Mouse (Mus musculus): ENCODE results near the gene Tex44.

Tex44 gene
- long read RNA-seq, experiment 1: 0 reads
- long read RNA-seq, experiment 2: 0 reads

DNA sequence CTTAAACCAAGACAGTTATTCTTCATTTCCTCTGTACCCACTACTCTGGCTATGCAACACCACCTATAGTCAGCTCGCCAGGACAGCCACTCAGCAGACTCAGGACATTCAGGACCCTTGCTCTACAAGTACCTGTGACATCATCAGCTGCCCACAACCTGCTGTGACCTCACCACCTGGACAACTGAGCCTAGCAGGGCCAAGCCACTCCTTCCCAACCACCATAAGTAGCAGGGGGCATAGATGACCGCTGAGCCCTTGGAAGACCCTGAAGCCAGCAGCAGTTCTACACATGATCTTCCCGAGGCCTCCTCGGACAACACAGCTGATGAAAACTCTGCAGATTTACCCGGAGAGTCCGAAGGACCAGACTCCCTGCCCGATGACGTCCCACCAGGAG, at the start of gene Tex44, which contains the start of gene Nmur1:
Tex44 (plus strand) TSS at position 202 of the 400 bp plus-strand sequence.
Nmur1 (minus strand) TSS at position 101 of the 400 bp plus-strand sequence.
- intact Hi-C loops (cut with DNase I): loop anchor here (10.0 kb wide), 1 partner anchor 51 kb away; no protein-coding TSS in a partner anchor

DNA sequence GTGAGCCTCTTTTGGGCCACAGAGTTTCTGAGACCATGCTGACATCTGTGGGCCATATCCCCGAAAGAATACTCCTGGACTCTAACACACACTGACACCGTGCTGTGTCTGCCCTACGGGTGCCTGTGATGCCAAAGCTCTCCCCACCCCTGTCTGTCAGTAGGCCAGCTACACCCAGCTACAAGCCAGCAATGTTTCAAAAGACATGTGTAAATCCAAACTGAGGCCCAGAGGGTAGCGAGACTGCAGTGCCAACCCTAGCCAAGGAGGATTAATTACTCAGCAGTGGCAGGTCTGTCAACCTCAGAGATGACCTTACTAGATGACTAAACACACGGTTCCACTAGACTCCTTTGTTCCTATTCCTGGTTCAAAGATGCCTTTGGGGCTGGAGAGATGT, 49.8 kb upstream of the Tex44 start:
- intact Hi-C loops (cut with DNase I): loop anchor here (10.0 kb wide), 1 partner anchor 48 kb away; the partner anchor contains the start of genes Nmur1 and Tex44

DNA sequence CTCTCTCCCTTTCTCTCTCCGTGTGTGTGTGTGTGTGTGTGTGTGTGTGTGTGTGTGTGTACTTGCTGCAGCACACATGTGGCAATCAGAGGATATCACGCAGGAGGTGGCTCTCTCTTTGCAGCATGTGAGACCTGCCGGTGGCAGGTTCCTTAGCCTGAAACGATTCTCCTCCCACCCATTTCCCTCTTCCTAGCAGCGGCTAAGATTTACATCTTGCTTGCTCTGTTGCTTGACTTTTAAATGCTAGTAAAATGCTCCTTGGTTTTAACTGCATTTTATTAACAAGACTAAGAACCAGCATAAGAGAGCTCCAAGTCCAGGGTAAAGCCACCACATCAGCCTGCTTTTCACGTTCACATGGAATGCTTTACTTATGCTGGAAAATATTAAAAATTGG, 47.5 kb upstream of the Tex44 start:
- intact Hi-C loops (cut with DNase I): loop anchor here (10.0 kb wide), 1 partner anchor 46 kb away; the partner anchor contains the start of genes Nmur1 and Tex44

DNA sequence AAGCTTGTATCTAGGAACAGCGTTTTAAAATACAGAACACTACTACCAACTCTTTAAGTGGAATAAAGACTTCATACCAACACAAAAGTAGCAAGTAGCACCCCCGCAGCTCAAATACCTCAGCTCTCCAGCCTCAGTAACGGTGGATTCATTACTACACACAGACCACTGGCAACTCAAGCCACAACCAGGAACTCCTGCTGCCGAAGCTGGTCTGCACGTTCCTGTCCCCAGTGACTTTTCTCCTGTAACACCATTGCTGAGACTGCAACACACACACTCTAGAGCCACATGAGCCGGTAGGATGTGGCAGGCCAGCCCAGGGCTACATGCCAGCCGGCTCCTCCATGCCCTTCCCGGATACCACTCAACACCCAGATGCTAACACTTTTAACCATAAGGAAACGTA, 47.0 kb upstream of the Tex44 start:
- intact Hi-C loops (cut with DNase I): loop anchor here (10.0 kb wide), 1 partner anchor 46 kb away; the partner anchor contains the start of genes Nmur1 and Tex44

DNA sequence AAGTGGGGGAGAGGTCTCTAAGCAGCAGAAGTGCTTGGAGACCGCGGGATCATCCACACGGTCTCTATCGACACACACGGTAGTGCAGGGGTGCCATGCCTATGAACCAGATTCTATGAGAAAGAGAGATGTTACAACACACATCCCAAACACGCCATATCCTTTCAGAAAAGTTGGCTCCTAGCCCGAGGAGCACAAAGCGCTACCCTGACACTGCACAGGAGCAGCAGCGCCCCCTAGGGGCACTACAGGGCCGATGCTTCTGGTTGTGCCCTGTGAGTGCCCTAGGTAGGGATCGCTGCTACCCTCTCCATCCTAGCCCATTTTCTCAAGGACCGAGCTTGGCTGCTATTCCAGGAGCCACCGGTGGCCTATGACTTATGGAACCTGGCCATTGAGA, 45.1 kb upstream of the Tex44 start:
- intact Hi-C loops (cut with DNase I): loop anchor here (1.0 kb wide), 1 partner anchor 9 kb away; no protein-coding TSS in a partner anchor

GRCm38 (mm10) chr1:86389230-86389629, 36.9 kb upstream of the Tex44 start:
- intact Hi-C loops (cut with DNase I): no loop called here

DNA sequence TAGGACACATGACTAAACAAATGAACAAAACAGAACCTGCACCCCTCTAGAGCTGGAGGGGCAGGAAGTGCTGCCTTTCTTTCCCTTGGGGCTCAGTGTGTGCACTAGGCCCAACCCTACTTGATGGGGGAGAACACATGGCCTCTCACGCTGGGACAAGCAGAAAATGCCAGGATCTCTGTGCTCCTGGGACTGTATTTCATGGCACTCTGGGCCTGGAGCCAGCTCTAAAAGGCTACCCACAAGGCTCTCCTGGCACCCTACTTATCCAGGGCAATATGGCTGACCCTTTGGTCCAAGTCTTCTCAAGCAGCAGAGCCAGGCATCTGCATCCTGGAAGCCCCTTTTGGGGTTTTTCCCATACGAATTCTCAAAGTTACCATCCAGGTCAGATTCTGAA, 34.7 kb upstream of the Tex44 start:
- intact Hi-C loops (cut with DNase I): no loop called here

DNA sequence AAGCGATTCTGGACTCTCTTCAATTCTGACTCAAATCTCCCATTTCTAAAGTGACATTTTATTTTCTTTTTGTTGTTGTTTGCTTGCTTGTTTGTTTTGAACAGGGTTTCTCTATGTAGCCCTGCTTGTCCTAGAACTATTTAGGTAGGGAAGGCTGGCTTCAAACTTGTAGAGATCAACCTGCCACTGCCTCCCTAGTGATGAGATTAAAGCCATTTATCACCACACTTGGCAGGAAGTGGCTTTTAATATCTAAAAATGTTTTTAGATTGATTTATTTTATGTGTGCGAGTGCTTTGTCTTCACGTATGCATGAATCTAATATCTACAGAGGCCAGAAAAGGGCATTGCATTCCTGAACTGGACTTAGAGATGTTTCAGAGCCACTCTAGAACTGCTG, 32.9 kb upstream of the Tex44 start:
- intact Hi-C loops (cut with DNase I): no loop called here

- intact Hi-C loops (cut with DNase I): no loop called here
Measured at GRCm38 (mm10) chr1:86394246-86394645, 31.9 kb upstream of the Tex44 start.

DNA sequence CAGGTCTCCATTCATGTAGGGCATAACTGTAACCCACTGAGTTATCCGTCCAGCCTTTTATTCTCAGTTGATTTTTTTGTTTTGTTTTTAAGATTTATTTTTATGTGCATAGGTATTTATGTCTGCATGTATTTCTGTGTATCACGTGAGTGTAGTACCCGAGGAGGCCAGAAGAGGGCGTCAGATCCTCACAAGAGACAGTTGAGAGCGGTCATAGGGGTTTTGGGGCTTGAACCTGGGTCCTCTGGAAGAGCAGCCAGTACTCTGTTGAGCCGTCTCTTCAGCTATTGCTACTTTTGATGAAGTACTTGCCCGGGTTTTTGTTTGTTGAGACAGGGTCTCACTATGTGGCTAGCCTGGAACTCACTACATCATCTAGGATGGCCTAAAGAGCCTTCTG, 30.2 kb upstream of the Tex44 start:
- intact Hi-C loops (cut with DNase I): no loop called here

- intact Hi-C loops (cut with DNase I): no loop called here
Measured at GRCm38 (mm10) chr1:86397621-86398020, 28.5 kb upstream of the Tex44 start.

DNA sequence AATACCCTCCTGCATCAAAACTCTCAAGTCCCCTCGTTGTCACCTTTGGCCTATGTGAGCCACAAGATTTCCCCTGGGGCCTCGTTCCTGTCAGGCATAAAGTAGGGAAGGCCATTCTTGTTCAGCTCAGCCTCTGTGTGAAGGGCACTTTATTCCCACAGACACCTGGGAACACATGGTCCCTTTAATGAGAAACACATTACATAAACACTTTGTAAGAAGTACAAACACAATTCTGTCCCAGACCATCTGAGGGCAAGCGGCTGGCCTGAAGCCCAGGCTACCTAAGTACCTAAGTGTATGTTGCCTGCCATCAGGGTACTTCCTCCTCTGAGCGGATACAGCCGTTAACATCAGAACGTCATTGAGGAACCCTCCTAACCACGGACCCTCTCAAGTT, 27.9 kb upstream of the Tex44 start:
- intact Hi-C loops (cut with DNase I): no loop called here

GRCm38 (mm10) chr1:86399322-86399721, 26.8 kb upstream of the Tex44 start:
- intact Hi-C loops (cut with DNase I): no loop called here

- intact Hi-C loops (cut with DNase I): no loop called here
Measured at GRCm38 (mm10) chr1:86400096-86400754, 25.9 kb upstream of the Tex44 start.

DNA sequence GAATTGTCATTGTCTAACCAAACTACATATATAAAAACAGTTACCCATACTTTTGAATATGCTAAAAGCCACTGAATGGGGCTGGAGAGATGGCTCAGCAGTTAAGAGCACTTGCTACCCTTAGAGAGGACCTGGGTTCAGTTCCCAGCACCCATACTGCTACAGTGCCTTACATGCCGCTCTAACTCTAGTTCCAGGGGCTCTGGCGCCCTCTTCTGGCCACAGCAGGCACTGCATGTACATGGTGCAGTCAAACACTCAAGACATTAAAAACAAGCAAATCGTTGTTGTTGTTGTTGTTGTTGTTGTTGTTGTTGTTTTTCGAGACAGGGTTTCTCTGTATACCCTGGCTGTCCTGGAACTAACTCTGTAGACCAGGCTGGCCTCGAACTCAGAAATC, 21.3 kb upstream of the Tex44 start:
- intact Hi-C loops (cut with DNase I): no loop called here

GRCm38 (mm10) chr1:86406313-86406712, 19.8 kb upstream of the Tex44 start:
- intact Hi-C loops (cut with DNase I): no loop called here

DNA sequence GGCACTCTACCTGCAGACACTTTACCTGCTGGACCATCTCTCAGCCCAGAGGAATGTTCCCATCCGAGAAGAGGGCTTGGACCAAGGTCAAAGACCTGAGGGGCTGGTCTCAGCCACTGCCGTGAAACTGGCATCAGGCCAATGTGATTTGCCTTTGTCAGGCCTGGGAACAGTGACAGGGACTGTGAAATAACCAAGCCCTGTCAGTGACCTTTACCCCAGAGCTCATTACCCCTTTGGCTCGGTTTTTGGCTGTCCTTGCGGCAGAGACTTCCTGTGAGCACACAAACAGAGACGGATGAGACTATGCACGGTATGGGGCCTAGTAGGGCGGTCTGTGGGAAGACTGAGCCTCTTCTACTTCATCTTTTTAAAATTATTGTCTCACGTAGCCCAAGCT, 19.2 kb upstream of the Tex44 start:
- intact Hi-C loops (cut with DNase I): no loop called here

DNA sequence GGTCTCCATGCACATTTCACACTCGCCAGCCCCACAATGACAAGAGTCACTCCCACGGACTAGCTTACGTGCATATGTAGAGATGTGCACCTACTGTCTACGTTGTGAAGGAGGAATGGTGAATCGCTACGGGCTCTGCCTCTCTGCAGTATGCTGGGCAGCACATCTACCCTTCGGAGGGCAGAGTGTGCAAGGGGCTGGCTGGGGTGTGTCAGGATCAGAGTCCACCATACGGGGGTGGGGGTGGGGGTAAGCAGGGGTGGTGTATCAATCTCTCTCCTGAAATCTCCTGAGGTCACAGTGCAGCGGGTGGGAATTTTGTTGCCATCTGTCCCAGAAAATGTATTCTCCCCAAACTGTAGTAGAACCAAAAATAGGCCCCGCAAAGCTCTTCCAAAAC, 17.6 kb upstream of the Tex44 start:
- intact Hi-C loops (cut with DNase I): no loop called here

DNA sequence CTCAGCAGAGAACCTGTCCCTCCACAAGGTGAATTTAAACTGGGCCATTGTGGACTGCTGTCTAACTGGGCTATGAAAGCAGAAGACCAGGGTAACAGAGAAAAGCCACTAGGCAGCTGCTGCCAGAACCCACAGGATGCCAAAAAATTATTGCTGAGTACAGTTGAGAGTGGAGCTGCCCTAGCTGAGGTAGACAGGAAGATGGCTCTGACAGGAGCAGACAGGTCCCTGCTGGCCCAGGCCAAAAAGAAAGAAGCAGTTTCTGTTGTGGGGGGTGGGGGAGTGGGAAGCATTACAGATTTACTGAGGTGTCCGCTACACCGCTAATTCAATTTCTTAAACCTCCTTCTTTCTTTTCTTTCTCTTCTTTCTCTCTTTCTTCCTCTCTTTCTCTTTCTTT, 16.7 kb upstream of the Tex44 start:
- intact Hi-C loops (cut with DNase I): no loop called here

GRCm38 (mm10) chr1:86414715-86415114, 11.4 kb upstream of the Tex44 start:
- intact Hi-C loops (cut with DNase I): no loop called here

DNA sequence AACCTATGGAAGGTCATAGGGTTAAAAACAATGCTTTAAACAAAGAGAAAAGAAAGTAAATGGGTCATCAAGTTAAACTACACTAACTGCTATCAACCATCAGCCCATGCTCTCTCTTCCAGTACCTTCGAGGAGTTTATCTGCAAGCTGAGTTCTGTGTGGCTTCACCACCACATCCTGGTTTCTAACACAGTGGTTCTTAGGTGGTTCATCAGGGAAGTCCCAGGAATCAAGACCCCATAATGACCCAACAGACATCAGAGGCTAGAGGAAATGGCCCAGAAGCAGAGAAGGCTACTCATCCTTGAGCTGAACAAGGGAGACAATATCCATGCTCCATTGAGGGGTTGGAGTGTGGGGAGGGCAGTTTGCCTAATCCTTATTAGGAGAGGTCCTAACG, 11.0 kb upstream of the Tex44 start:
- intact Hi-C loops (cut with DNase I): no loop called here

DNA sequence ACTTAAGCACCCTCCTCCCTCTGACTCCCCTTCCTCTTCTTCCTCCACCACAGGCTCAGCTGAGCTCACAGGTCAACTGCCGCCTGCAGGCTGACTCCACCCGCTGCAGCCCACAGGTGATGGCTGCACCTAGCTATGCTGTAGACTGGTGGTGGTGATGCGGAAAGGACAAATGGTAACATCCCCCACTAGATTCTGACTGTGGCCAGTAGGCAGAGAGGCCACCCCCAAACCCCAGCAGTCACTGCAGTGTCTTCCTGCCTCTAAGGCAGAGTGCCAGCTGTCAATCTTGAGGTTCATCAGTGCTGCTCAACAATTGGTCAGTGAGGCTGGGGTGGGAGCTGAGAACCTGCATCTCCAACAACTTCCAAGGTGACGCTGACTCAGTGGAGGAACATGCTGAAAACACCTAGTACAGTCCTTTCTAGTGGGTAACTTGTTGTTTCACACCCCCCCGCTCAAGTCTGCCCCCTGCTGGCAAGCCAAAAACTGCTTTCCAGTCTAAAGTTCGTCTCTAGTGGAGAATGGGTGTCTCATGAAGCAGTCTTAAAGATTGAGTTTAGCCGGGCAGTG, 10.4 kb upstream of the Tex44 start:
- intact Hi-C loops (cut with DNase I): no loop called here

DNA sequence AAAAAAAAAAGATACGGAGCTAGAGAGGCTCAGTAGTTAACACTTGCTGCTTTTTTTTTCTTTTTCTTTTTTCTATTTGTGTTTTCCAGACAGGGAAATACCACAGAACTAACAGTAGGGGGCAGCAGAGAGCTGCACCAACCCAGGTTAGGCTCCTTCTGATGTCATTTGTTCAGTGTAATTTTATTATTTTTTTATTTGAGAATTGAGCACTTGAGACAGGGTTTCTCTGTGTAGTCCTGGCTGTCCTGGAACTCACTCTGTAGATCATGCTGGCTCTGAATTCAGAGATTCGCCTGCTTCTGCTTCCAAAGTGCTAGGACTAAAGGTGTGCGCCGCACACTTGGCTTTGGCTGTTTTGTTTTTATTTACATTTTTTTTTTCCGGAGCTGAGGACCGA, 9.8 kb upstream of the Tex44 start:
- intact Hi-C loops (cut with DNase I): no loop called here

Data from adrenal gland (tissue).